Mouse (Mus musculus) gastrocnemius, adult 18-20 months (tissue): ENCODE results near the gene Tmem210. TPM values are rescaled to one million over a fixed set of nuclear protein-coding genes. Genes with fewer than 3 reads are reported as not detected.
A peak's percentile ranks its signal among the peaks of the same experiment; 100 is the strongest.
"Not testable (repeated sequence)": the region's sequence is repeated elsewhere in the genome, so short reads cannot be mapped to it uniquely, and the experiment has no call there.

ENCODE experiments used
- DNase-seq: peaks from one replicate; pipeline ENCODE4 v3.0.0; 2021; ENCODE audit warnings: low spot score
- long read RNA-seq, 2 experiments: library from polyadenylated mRNA; stranded (forward); transcript quantifications; one replicate each; pipeline ENCODE4 v2.0.0; 2021
- total RNA-seq, 2 experiments: library from RNA; stranded (reverse); gene quantifications; 2 replicates each; pipeline ENCODE4 v1.2.3; 2021

The Tmem210 gene
- total RNA-seq: not detected
- long read RNA-seq, experiment 1: 0 reads
- long read RNA-seq, experiment 2: 0 reads

DNA sequence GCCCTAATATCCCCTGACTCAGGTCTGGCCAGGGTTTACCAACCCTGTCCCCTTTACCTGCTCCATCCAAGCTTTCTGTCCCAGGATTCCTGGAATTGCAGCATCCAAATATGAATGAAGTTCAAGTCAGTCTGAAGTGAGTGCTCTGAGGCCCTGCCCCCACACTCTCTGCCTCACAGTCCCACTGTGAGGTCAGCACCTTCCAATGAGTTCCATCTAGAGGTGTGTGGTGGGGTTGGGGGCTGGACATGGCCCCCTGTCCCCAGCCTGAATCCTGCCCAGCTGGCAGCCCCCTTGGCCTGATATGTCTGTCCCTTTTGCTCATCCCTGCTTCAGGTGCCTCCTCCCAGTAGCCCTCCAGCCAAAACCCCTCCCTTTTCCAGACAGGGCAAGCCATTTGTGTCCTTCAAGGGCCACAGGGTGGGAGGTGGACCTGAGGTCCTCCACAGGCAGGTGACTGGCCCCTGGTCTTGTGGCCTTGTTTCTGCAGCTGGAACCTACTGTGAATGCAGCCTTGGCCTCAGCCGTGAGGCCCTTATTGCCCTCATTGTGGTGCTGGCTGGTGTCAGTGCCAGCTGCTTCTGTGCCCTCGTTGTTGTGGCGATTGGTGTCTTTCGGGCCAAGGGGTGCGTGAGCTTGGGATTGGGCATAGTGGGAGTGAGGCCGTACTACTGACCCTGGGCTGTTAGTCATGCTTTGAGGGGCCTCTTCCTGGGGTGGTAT, at the start of gene Tmem210:
TSS of gene Tmem210 (plus strand) at position 219 of the 723 bp plus-strand sequence.
- DNase-seq: no peak

DNA sequence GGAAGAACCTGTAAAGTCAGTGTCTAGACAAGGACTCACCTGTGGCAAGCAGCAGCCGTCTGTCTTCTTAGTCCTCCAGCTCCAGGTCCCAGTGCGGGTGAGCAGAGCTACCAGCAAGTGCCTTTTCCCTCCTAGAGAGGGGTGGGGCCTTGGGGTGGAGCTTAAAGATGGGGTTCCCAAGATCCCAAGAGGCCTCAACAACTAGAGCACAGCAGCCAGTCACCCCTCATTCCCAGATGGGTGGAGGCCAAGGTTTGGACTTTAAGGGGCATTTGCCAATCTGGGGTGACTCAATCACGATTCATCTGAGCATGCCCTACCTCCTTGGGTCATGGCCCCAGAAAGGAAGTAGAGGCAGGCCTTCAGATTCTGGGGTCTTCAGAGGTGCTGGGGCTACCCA, 48.2 kb upstream of the Tmem210 start:
- DNase-seq: no peak

DNA sequence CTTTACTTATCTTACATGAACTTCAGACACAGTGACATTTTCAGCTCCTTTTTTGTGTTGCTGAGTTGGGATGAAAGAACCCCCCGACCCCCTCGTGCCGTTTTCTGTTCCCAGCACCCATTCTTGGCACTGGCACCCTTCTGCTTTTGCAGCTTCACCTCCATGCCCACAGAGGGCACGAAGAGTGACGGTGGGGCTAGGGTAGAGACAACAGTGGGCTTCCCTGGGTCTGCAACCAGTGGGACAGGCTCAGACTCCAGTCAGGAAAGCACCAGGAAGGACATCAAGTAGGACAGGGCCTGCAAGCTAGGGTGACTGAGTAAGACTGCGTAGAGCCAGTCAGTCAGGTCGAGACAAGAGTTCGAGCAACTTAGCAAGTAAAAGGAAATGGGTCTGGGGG, 47.6 kb upstream of the Tmem210 start:
- DNase-seq: no peak

DNA sequence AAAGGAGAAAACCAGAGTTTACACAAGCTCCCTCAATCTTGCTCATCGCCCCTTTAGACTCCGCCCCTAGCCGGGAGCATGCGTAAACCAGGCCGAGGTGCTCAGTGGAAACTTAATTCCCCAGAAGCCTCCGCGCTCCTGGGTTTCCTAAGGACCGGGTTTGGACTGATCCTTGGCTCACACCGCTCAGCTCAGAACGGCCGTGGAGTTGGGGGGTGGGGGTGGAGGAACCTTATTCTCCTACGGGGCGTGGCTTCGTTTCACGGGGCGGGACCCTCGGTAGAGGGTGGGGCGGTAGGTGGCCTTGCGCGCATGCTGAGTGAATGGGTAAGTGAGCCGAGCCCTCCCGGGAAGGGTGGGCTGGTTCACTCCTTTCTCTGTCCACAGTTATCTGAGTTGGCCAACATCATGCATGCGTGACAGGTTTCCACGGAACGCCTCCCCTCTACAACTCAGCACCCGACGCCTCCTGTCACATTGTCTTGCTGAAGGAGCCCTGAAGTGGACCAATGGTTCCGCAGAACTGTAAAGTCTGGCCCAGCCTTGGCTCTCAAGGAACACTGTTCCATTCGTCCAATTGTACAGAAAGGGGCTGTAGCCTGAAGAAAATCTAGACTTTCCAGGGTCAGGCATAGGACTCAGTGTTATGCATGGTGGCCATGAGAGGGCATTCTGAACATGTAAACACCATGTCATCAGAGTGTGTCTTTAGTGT, 47.1 kb upstream of the Tmem210 start:
- DNase-seq: peak; percentile 61

DNA sequence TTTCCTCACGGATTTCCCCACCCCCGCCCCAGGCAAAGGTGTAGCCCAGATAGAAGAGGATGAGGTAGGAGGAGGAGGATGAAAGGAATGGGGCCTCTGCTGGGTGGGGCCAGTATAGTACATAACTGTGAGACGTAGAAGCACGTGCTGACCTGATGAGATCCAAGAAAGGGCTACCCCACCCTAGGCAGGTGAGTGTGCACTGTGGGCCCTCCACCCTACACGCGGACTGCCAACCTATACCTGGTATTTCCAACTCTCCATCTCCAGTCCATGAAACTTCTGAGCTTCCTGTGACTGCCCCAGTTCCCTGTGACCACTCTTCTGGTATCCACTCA, 46.5 kb upstream of the Tmem210 start:
- no peak for DNase-seq

DNA sequence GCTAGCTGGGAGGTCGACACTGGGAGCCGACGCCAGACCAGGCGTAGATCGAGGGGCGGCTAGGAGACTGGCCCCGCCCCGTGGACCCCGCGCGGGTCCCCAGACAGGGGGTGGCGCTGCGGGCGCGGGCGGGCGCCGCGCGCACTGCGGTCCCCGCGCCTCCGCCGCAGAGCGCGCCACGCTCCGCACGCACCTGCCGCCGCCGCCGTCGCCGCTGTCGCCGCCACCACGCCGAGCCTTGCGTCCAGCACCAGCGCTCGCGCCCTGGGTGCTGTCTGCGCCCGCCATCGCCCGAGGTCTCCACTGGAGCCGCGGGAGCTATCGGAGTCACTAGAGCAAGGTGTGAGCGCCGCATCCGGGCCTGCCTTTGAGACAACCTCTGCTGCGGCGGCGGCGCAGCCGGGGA, 45.8 kb upstream of the Tmem210 start, which contains the start of the genes Rnf208 and Cysrt1:
TSS of gene Rnf208 (plus strand) at position 155 of the 406 bp plus-strand sequence.
TSS of gene Cysrt1 (minus strand) at position 352 of the 406 bp plus-strand sequence.
- no peak for DNase-seq

DNA sequence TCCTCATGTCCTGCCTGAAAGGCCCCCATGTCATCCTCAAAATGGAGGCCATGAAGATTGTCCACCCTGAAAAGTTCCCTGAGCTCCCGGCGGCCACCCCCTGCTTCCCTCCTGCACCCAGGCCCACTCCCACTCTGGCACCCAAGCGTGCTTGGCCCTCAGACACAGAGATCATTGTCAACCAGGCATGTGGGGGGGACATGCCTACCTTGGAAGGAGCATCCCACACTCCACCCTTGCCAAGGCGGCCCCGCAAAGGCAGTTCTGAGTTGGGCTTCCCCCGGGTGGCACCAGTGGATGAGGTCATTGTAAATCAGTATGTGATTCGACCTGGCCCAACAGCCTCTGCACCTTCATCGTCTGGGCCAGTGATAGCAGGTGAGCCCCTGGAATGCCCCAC, 44.6 kb upstream of the Tmem210 start:
- no peak for DNase-seq

DNA sequence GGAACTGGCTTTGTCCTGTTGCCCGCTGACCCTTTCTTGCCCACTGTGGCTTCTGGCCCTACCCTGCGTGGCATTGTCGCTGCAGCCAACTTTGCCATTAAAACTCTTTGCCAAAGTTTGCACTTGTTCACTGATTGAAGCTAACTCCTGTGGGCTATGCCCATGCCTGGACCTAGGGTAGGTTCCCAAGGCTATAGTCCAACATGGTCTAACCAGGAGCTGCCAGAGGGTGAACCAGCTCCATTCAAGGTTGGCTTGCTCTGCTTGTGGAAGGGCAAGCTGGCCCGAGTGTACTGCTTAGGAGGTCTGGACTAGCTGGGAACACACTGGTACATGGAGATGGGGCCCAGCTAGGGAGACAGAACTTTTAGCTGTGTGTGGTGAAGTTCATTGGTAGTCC, 43.8 kb upstream of the Tmem210 start:
- no peak for DNase-seq

DNA sequence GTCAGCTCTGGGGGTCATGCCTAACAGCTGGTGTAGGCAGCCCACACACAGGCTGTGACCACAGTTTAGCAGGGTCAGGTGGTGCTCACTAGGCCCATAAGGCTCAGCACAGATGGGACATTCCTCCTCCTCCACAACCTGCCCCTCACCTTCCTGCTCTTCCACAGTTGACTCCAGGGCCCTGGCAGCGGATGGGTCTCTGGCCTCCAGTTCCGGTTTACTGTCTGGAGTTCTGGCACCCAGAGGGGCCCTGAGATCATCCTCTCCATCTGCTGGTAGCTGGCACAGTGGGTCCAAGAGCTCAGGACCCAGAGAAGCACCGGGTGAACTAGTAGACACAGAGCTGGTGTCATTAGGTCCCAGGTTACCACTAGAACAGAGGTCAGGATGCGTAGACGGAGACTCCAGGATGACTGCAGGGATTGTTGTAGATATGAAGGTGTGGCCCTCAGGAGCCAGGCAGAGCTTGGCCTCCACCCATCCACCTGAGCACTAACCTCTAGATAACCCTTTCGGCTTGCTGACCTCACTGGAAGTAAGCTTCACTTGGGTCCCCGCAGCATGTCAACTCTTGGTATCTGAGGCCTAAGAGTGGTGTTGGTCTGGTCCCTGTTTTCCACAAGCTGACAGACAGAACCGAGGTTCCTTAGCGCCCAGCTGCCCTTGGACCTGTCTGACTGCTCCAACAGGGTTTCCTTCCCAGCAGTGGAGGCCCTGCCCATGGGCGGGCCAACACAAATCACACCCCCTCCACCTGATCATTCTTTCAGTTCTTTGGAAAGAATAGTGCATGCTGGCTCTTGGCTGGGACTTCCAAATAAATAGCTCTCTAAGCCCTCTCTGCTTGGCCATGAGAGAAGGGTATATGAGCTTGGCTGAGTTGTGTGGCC, 41.5 kb upstream of the Tmem210 start, which contains the start of gene AL732309.1:
TSS of gene AL732309.1 (minus strand) at position 681 of the 890 bp plus-strand sequence.
- DNase-seq: no peak

DNA sequence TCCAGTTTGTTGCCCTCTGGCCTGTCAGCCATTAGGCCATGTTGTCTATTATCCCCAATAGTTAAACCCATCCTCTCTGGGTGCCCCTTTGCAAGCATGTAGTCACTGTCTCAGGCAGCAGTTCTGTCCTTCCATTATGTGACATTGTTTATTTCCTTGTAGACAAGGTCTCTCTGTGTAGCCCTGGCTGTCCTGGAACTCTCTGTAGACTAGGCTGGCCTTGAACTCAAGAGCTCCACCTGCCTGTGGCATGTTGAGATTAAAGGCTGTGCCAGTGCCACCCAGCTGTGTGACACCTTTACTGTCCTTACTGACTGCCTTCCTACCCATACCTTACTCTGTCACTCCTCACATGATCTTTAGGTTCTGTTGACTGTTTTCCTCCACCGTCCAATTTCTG, 35.6 kb upstream of the Tmem210 start:
- DNase-seq: no peak

DNA sequence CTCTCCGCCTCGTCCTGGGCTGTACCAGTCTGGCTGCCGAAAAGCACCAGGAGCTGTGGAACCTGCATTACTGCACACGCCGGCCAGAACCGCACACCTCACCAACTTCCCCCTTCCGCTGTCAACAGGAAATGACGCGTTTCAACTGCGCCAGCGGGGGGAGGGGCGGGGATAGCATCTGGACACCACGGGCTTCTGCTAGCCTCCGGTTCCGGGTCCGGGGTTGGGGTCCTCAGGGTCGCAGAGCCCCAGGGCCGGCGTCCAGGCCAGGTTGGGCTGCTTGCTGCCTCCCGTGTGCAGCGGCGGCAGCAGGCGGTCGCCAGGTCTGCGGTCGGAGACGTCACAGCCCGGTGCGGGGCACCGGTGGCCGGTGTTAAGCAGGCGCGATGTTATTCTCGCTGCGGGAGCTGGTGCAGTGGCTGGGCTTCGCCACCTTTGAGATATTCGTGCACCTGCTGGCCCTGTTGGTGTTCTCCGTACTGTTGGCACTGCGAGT, 32.6 kb upstream of the Tmem210 start, which contains the start of gene Tmem203:
TSS of gene Tmem203 (plus strand) at position 156 of the 496 bp plus-strand sequence.
- DNase-seq: peak; percentile 85

DNA sequence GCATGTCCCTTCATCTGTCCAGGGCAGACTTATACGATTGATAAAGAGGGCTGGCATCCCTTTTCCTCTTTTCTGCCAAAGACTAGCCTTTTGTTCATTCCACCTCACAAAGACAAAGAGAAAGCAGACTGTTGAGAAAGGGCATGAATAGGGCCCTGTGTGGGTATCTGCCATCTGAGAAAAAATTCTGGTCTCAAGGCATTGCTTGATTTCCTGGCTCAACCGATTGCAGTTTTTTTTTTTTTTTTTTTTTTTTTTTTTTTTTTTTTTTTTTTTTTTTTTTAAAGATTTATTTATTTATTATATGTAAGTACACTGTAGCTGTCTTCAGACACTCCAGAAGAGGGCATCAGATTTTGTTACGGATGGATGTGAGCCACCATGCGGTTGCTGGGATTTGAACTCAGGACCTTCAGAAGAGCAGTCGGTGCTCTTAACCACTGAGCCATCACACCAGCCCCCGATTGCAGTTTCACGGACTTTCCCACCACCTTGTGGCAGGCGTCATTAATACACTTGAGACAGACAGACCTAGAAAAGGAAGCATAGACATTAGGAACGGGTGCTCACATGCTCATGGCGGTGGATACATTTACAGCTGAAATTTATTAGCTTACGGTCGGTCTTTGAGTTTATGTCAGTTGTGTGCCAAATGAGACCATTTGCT, 31.4 kb upstream of the Tmem210 start:
- DNase-seq: not testable (repeated sequence)

DNA sequence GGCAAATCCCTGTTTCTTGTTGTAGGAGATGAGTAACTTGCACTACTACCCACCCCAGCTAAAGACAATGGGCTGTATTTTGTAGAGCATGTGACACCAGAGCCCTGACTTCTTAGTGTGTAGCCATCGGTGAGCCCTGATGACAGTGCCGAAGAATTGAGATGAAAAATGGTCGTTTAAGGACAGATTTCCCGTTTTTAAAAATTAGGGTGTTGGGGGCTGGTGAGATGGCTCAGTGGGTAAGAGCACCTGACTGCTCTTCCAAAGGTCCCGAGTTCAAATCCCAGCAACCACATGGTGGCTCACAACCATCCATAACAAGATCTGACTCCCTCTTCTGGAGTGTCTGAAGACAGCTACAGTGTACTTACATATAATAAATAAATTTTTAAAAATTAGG, 30.7 kb upstream of the Tmem210 start:
- DNase-seq: not testable (repeated sequence)

DNA sequence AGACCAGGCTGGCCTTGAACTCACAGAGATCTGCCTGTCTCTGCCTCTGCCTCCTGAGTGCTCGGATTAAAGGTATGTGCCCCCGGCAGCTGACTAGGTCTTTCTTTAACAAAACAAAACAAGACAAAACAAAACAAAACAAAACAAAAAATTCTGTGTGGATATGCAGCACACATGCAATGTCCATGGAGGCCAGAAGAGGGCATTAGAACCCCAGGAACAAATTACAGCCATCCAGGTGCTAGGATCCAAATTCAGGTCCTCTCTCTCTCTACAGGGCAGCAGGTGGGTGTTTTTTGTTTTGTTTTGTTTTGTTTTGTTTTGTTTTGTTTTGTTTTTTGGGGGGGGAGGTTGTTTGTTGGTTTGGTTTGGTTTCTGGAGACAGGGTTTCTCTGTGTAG, 29.1 kb upstream of the Tmem210 start:
- no peak for DNase-seq

DNA sequence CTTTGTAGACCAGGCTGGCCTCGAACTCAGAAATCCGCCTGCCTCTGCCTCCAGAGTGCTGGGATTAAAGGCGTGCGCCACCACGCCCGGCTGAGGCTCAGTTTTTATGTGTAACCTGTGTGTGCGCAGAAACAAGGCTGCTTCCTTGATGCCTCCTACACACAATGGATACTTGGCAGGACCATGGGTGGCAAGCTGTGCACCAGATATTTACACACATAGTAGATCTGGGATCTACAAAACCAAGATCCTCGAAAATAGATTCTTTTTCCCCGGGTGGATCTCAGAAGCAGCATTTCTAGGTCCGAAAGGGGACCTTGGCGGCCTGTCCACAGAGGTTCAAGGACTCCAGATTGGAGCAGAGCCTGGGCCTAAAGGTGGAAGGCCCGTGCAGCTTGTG, 26.1 kb upstream of the Tmem210 start:
- no peak for DNase-seq

DNA sequence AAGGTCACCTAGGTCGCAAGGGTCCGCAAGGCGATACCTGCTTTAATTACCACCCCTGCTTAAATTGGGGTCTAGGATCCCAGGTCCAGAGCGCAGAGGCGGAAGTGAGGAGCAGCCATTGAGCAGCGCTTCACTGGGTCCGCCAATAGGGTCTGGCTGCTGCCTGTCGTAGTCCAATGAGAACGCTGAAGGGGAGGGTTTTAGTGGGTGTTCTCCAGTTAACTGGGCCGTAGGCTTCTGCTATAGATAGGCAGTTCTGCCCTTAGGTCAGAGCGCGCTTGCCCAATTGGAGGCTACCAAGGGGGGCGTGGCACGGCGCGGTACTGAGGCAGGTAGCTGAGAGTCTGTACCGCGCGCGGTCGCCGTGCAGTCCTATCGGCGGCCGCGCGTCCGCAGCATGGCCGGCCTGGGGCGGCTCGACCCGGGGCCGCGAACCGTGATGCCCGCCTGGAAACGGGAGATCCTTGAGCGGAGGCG, 25.6 kb upstream of the Tmem210 start, which contains the start of gene Tprn:
TSS of gene Tprn (plus strand) at position 328 of the 477 bp plus-strand sequence.
- DNase-seq: peak; percentile 97

DNA sequence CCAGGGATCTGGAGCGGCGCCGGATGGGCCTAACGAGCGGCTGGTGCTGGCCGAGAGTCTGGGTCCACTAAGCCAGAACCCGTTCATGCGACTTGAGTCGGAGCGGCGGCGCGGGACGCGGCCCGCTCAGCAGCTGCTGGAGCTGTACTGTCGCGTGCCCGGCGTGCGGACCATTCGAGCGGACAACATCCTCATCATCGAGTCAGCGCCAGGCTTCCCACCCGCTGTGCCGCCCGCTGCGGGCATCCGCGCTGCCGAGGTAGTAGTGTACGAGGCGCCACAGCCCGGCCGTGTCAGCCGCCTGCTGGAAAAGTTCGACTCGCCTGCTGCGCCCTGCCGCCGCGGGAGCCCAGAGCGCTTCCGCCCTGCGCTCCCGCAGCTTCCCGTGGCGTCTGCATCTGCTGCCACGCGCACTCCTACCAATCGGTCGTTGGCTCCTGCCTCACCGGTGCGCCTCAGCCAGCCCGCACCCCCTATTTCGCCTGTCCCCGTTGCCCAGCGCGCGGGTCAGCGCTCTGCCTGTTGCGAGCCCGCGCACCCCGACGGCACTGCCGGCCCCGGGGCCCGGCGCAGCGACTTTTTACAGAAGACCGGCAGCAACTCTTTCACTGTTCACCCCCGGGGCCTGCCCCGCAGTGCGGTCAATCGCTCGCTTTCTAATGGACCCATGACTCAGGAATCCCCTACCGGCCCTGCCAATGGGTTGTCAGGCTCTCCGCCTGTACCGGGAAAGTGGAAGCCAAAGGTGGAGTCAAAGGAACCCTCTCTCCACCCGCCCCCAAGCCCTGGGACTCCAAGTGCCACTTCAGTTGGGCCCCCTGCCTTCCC, 24.9 kb upstream of the Tmem210 start:
- no peak for DNase-seq

DNA sequence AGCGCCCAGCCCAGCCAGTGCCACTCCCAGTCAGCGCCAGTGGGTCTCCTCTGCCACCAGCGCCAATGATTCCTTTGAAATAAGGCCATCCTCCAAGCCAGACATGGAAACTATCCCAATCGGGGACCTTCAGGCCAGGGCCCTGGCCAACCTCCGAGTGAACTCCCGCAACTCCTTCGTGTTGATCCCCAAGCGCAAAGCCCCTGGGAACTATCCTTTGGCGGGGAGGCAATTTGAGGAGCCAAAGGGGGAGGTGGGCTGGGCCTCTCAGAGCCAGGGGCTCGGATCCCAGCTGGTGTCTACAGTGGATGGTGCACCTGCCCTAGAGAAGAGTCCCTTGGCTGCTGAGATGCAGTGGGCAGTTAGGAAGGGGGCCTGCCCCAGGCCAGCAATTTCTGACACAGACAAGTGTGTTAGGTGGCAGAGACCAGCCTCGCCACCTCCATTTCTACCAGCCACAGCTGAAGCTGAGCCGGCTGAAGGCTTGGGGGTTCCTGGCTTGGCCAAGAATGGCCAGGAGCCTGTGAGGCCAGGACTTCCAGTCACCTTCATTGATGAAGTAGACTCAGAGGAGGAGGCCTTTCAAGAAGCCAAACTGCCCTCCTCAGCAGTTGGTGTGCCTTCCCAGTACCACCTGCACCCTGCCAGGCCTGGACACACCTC, 24.2 kb upstream of the Tmem210 start:
- DNase-seq: no peak

DNA sequence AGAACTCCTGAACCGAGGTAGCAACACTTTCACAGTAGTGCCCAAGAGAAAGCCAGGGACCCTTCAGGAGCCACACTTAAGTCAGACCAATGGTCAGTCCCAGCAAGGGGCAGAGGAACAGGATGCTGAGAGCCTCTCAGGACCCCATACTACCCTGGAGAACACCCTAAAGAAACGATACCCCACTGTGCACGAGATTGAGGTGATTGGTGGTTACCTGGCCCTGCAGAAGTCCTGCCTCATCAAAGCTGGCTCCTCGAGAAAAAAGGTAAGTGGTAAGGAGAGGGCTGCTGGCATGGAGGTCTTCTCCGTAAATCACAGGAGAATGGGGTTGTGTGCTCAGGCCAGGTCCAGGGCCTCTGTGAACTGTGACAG, 23.7 kb upstream of the Tmem210 start:
- no peak for DNase-seq
